Mouse (Mus musculus) midbrain, postnatal 0 days (tissue): ENCODE data around the gene Prb1. TPM values are rescaled to one million over a fixed set of nuclear protein-coding genes. Genes with fewer than 3 reads are reported as not detected.
"Not testable (repeated sequence)": the region's sequence is repeated elsewhere in the genome, so short reads cannot be mapped to it uniquely, and the experiment has no call there.

Experiments
- ATAC-seq: fragments of 200-750 bp; cut with Nextera tagmentation; 2 replicates; pipeline ENCODE4 v1.8.0; 2017; ENCODE audit warnings: moderate number of reproducible peaks, mild to moderate bottlenecking, moderate TSS enrichment, moderate library complexity; ENCODE audit not compliant: low FRiP score
- DNase-seq: peaks from one replicate; pipeline ENCODE4 v3.0.0-alpha.2; 2015; ENCODE audit warnings: low spot score
- H3K27ac ChIP-seq: fragments of 300-500 bp; sonication (generic); 2 replicates; pipeline ENCODE4 v1.5.1; 2014; ENCODE audit warnings: low read depth, mild to moderate bottlenecking, low read length, mixed read lengths
- H3K27me3 ChIP-seq: fragments of 300-500 bp; sonication (generic); 2 replicates; pipeline ENCODE4 v1.6.1; 2014; ENCODE audit warnings: low read length, control low read depth, mixed read lengths; ENCODE audit not compliant: insufficient read depth
- H3K36me3 ChIP-seq: fragments of 300-500 bp; sonication (generic); 2 replicates; pipeline ENCODE4 v1.6.1; 2014; ENCODE audit warnings: low read length, control low read depth, mixed read lengths; ENCODE audit not compliant: insufficient read depth
- H3K4me1 ChIP-seq: fragments of 300-500 bp; sonication (generic); 2 replicates; pipeline ENCODE4 v1.6.1; 2014; ENCODE audit warnings: mild to moderate bottlenecking, control low read depth, antibody characterized with exemption, low read length, mixed read lengths; ENCODE audit not compliant: insufficient read depth
- H3K4me2 ChIP-seq: fragments of 300-500 bp; sonication (generic); 2 replicates; pipeline ENCODE4 v1.6.1; 2014; ENCODE audit warnings: low read depth, mild to moderate bottlenecking, low read length, mixed read lengths; ENCODE audit not compliant: poor library complexity, severe bottlenecking
- H3K4me3 ChIP-seq: fragments of 300-500 bp; sonication (generic); 2 replicates; pipeline ENCODE4 v1.5.1; 2014; ENCODE audit warnings: low read depth, mild to moderate bottlenecking, low read length, moderate library complexity
- H3K9ac ChIP-seq: fragments of 300-500 bp; sonication (generic); replicated peaks from 2 replicates; pipeline ENCODE4 v1.6.1; 2014; ENCODE audit warnings: mild to moderate bottlenecking, low read length, moderate library complexity, mixed read lengths; ENCODE audit not compliant: poor library complexity, severe bottlenecking
- H3K9me3 ChIP-seq: fragments of 300-500 bp; sonication (generic); 2 replicates; pipeline ENCODE4 v1.6.1; 2016; ENCODE audit warnings: low read length, control low read depth
- polyA plus RNA-seq: library from polyadenylated mRNA; unstranded; fragments of >200 nt; fragmentation: Nextera tagmentation; extraction: Ambion mirVana; gene quantifications from 2 replicates; pipeline ENCODE4 v1.2.1, GENCODE M21; 2015
- total RNA-seq: library from RNA; depleted of rRNA; stranded (reverse); fragments of >200 nt; gene quantifications from 2 replicates; pipeline ENCODE4 v1.2.3, GENCODE M21; 2014; rRNA removed

Prb1 gene
- total RNA-seq (not detected in 2 replicates), polyA plus RNA-seq (not detected in 2 replicates)

DNA sequence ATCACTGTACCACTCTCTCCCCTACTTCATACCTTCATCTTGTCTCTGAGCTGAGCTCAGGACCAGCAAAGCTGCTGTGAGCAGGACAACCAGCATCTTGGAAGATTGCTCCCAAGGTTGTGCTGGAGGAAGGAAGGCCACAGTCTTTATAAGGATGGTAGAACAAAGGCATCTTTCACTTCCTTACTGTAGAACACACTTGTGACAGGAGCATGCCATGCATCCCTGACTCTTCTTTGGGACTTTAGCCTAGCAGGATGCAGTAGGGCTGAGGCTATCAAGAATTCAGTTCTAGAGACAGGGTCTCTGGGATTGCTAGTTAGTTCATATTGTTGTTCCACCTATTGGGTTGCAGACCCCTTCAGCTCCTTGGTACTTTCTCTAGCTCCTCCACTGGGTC is at the start of gene Prb1:
Prb1 (minus strand) TSS at position 101 of the 400 bp plus-strand sequence.
- not testable (repeated sequence) for H3K27ac ChIP-seq, DNase-seq, H3K36me3 ChIP-seq, H3K4me3 ChIP-seq, H3K27me3 ChIP-seq, H3K9me3 ChIP-seq, H3K4me1 ChIP-seq, H3K4me2 ChIP-seq, H3K9ac ChIP-seq, ATAC-seq

Other genes with a start within 250 kb of the Prb1 start
- not detected in 2 replicates for gene Prpmp5, start 104.2 kb upstream of the Prb1 start, total RNA-seq
- gene Prpmp5, start 104.2 kb upstream of the Prb1 start, polyA plus RNA-seq, result not detected in 2 replicates
- gene Gm8882, start 153.6 kb upstream of the Prb1 start, total RNA-seq, result not detected in 2 replicates
- not detected in 2 replicates for gene Gm8882, start 153.6 kb upstream of the Prb1 start, polyA plus RNA-seq